Mouse (Mus musculus) v-Abl transformed pro-B cells (cell line): ENCODE data around the gene Prl8a2.

Experiments
- in situ Hi-C, 2 experiments: fragments of 400-800 bp; cut with MboI; formaldehyde crosslinking; loops; one replicate each; pipeline ENCODE4 v1.15.1; 2025; ENCODE audit not compliant: unreplicated experiment in 2 of 2

Prl8a2 gene

DNA sequence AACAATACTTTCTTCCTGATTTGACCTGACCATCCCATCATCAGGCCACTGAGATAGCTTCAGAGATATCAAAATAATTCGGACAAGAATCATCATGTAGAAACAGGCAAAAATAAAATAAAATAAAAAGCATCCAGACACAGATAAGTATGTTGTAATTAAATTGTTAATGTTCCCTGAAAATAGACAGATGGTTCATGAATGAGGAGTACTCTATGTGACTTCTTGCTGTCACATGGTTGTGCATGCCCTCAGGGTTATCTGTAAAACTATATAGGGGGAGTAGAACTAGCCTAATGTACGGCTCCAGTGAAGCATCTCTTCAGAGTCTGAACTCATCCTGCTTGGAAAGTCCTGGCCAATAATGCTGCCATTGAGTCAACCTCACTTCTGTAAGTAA is at the start of gene Prl8a2:
TSS of gene Prl8a2 (plus strand) at position 301 of the 400 bp plus-strand sequence.
- in situ Hi-C loops: no loop called here

DNA sequence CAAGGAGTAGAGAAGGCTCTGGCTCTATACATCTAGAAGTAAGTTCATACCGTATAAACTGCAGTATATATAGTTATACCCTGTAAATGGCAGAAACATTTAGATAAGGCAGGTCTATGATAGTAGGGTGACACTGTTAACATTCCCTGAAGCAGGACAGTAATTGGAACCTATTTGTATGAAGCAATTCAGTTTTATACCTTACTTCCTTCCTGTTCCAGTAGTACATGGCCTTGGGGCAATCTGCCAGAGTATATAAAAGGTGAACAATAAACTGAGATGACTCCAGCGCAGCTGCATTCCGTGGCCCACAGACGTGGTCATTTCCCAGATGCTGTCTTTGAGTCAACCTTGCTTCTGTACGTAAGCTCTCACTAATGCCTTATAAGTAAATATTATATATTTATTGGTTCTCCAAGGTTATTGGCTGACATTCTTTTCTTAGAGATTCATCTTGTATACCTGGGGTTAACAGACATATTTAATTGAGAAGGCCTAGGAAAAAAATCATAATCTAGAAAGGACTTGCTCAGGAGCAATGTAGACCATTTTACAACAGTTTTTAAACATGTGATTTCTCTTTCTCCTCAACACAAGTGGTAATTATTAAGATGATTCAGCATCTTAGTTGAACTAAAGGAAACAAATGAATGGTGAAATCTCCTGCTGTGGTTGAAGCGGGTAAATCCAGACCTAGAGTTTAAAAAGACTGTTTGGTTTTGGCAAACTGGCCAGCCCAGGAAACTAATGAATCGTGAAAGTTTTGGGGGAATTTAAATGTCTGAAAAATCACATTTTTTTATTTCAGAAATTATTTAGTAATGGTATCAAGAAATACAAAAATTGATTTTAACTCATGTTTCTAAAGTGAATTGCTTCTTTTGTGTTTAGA is 32.9 kb upstream of the Prl8a2 start, which contains the start of gene Prl6a1:
TSS of gene Prl6a1 (plus strand) at position 294 of the 892 bp plus-strand sequence.
- in situ Hi-C loops: no loop called here

DNA sequence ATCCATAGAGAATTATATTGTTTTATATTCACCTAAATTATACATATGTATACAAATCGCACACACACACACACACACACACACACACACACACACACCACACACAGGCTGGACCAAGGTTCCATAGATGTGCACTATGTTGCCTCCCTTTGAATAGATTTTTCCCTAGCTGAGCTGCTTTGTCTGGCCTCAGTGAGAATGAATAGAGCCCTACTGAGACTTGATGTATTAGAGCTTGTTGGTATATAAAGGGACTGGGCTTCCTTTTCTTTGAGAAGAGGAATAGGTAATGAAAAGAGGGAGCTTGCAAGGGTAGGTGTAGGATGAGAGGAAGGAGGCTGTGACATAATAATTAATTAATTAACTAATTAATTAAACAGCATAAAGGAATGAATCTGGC is 10.5 kb upstream of the Prl8a2 start:
- in situ Hi-C loops: no loop called here

DNA sequence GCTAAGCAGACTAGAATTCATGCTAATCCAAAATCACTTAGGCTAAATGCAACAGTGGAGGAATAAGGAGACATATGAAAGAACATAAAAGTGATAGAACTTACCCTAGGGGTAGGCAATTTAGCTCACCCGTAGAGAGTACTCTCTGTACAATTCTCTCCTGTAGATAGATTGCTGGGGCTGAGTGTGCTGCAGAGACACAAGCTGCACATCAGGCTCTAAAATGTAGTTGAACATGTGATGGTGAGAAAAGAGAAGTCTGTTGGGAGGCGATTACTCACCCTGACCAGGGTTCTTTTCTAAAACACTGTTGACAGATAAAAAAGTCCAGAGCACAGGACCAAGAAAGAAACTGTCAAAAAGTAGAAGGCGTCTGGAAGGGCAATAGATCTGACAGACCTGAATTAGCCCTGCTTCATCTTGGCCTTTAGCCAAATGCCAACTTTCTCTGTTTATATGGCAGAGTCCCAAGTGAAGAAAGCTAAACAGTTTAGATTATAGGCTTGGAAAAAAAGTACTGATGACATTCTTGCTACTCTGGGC is 2.7 kb upstream of the Prl8a2 start:
- in situ Hi-C loops: no loop called here

DNA sequence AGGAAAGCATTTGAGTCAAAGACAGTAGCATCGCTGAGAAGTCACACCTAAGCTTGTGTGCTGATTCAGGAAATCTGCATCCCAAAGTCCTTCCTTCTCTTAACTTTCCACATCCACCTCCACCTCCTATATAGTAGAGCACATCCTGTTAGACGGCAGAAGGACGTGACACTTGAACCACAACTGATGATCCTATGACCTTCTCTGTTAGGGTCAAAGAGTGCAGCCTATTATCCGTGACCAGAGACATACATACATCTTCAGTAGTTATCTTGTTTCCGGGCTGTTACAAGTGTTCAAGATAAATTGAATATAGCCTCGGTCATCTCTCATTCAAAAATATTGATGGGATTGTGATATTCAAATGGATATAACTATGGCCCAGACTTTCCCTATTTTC is 45.3 kb downstream of the Prl8a2 start, which contains the start of gene Prl2b1:
TSS of gene Prl2b1 (minus strand) at position 101 of the 400 bp plus-strand sequence.
- in situ Hi-C loops: no loop called here

DNA sequence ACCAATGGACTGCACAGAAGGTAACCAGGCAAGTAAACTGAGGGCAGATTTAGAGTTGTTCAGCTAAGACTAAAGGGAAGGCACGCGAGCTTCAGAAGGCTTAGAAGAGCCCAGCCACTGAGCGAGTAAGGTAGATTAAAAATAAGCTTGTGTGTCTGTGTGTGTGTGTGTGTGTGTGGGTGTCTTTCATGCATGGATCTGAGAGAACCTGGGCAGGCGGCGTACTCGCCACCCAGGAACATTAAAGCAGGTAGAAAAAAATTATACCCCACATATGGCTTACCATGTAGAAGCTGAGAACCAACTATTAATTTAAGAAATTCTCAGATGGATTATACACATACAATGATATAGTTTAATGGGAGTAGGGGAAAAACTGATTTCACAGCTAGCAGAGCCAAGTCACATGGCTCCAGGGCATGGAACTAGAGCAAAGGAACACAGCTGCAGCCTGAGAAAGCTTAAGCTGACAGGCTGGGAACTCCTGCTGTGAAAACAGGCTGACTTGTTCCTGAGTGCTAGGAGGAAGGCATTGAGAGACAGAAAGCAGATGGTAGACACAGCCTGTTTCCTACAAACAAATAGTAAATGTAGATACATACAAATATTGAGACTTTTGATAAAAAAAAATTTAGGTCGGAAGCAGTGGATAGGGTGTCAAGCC is 53.7 kb downstream of the Prl8a2 start:
- in situ Hi-C loops: no loop called here
